Mouse (Mus musculus) R1 (cell line): ENCODE data around the gene Vstm2b.

Experiments used
- DNase-seq: peaks from one replicate; pipeline ENCODE4 v3.0.0-alpha.2; 2018; ENCODE audit warnings: low read depth, low spot score

Vstm2b gene

GRCm38 (mm10) chr7:40898096-40898710 is at the start of gene Vstm2b:
Vstm2b (plus strand) TSS chr7:40898328.
- DNase-seq, result peak; percentile 6

- DNase-seq, result no peak
Observed at GRCm38 (mm10) chr7:40856088-40856625, 42.0 kb upstream of the Vstm2b start.

GRCm38 (mm10) chr7:40873380-40873990 is 24.6 kb upstream of the Vstm2b start:
- DNase-seq, result peak; percentile 36

- DNase-seq, result no peak
Observed at GRCm38 (mm10) chr7:40884855-40885489, 13.2 kb upstream of the Vstm2b start.

GRCm38 (mm10) chr7:40888358-40888757 is 9.8 kb upstream of the Vstm2b start:
- no peak for DNase-seq

- no peak for DNase-seq
Observed at GRCm38 (mm10) chr7:40896964-40897363, 1.2 kb upstream of the Vstm2b start.

GRCm38 (mm10) chr7:40898711-40899375 is 715 bp downstream of the Vstm2b start:
- DNase-seq, result peak; percentile 41

GRCm38 (mm10) chr7:40899376-40900265 is 1.5 kb downstream of the Vstm2b start:
- peak; percentile 38 for DNase-seq

- peak; percentile 63 for DNase-seq
Observed at GRCm38 (mm10) chr7:40901201-40901600, 3.1 kb downstream of the Vstm2b start.

GRCm38 (mm10) chr7:40902506-40902905 is 4.4 kb downstream of the Vstm2b start:
- DNase-seq, result peak; percentile 23

GRCm38 (mm10) chr7:40906484-40906883 is 8.4 kb downstream of the Vstm2b start:
- DNase-seq, result no peak

- DNase-seq, result no peak
Observed at GRCm38 (mm10) chr7:40916761-40917160, 18.6 kb downstream of the Vstm2b start.

GRCm38 (mm10) chr7:40920118-40920517 is 22.0 kb downstream of the Vstm2b start:
- DNase-seq, result no peak

- DNase-seq, result no peak
Observed at GRCm38 (mm10) chr7:40921281-40921680, 23.2 kb downstream of the Vstm2b start.

GRCm38 (mm10) chr7:40922871-40923270 is 24.7 kb downstream of the Vstm2b start:
- DNase-seq, result no peak

GRCm38 (mm10) chr7:40928391-40928790 is 30.3 kb downstream of the Vstm2b start:
- no peak for DNase-seq

- no peak for DNase-seq
Observed at GRCm38 (mm10) chr7:40936617-40937212, 38.6 kb downstream of the Vstm2b start.

GRCm38 (mm10) chr7:40939371-40939770 is 41.2 kb downstream of the Vstm2b start:
- no peak for DNase-seq

- DNase-seq, result peak; percentile 31
Observed at GRCm38 (mm10) chr7:40942233-40942935, 44.3 kb downstream of the Vstm2b start.
